Mouse (Mus musculus): ENCODE measurements around the gene Fut8. TPM values are rescaled to one million over a fixed set of nuclear protein-coding genes. Genes with fewer than 3 reads are reported as not detected.

Fut8 gene
- total RNA-seq (2021): 10 to 100 TPM; 24.9 to 26.8 TPM
- long read RNA-seq, experiment 1, transcript Fut8-201 (12 exons, 3,358 nt): major isoform, 18 of 28 reads
- long read RNA-seq, experiment 1, partial matches to known transcripts: 3 of 28 reads
- long read RNA-seq, experiment 1, other reads (novel, unspliced or antisense): 6 of 28 reads
- long read RNA-seq, experiment 2, transcript Fut8-201 (12 exons, 3,358 nt): major isoform, 24 of 33 reads
- long read RNA-seq, experiment 2, partial matches to known transcripts: 0 of 33 reads
- long read RNA-seq, experiment 2, other reads (novel, unspliced or antisense): 8 of 33 reads

DNA sequence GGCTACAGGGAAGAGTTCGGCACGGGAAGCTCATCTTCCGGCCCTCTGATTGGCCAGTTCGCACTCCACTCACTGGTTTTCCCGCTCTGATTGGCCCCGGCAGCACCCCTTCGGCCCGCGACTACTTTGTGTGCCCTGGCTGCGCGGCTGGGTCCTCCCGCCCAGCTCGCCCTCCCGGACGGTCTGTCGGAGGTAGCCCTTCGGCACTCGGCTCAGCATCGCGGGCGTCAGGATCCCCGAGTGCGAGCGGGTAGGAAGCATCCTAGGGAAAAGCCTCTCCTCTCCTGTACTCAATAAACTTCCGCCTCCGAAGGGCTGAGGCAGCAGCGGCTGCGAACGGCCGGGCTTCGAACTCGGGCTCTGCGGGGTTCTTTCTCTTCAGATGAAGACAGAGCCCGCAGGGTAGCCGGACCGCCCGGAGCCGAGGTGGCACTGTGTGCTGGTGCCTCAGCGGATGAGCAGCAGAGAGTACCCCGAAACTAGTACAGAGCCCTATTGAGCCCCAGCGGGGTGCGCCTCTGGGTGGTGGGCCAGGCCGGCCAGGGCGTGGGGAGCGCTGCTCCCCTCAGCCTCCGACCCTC, at the start of gene Fut8:
Gene Fut8 (plus strand): TSS at position 176 of the 581 bp plus-strand sequence.
- peak; percentile 85 for DNase-seq

DNA sequence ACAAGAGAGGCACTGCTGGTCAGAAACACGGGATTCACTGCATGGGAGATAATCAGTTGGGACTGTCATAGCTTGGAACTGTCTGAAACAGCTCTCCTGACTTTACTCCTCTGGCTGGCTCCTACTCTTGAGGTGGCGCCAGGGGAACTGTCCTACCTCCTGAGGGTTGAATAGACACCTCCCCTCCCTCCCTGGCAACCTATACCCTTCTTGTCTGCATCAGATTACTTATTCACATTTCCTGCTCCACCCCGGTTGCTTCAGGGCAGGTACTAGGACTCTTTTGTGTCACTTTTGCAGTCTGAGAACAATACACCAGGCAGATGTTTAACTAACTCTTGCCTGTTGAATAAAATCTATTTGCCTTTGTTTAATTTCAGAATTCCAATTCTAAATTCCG, 48.8 kb upstream of the Fut8 start:
- no peak for DNase-seq

DNA sequence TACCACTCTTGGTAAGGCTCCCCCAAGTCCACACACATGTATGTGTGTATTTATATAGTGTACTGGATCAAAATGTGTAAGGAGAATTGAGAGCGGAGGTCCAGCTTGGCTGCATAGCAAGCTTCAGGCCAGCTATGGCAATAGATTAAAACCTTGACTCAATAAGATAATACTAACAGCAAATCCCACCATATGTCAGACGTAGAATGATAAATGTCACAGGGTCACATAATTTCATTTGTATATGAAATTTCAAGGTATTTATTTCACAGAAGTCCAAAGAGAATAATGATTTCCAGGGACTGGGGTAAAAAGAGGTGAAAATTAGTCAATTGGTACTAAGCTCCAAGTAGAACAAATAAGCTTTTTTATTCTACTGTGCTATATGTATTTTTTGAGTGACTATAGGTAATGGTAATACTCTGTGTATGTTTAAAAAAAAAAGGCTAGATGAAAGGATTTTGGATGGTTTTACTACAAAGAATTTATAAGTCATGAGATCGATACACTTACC, 47.9 kb upstream of the Fut8 start:
- no peak for DNase-seq

DNA sequence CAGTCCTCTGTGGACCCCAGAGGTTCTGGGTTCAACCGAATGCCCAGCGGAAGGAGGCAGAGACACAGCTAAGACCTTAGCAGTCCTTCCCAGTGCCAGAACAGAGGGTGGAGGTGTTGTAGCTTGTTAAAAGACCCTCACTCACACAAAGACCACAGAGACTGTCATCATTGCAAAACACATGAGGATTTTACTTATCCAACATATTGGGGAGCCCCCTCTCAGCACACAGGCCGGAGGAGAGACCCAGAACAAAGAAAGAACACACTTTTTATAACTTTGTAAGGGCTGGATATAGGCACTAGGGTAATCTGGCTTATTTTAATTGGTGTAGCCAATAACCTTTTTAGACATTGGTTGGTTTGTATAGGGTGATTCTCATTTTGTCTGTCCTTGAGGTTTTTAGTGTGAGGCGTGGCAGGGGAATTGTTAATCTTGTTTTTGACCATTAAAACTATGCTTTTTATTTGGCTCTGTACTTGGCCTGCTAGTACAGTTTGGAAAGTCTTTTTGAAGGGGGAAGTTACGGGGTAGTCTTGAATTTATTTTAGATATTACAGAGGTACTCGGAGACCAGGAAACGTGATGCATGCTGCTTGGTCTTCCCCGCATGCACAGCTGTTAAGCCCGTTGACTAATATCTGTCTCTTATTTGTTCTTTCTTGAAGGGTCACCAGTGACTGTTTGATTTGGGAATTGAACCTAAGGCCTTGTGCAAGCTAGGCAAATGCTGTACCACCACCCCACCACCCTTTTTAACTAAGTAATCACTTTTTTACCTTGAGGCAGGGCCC, 46.2 kb upstream of the Fut8 start:
- DNase-seq: no peak

DNA sequence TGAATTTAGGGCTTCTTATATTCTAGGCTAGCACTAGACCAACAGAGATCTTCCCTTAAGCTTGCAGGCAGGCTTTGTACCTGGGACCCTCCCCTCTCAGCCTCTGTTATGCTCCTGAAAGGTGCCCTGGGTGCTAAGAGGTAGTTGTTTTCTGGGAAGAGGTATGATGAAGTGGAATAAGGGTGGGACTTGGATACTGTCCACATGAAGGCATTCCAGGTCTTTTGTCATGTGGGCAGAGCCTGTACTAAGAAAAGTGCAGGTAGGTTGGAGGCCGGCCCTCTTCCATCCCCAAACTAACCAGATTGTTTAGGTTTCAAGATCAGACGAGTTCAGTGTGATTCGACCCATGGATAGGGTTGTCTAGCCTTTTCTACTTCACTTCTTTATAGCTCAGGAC, 45.2 kb upstream of the Fut8 start:
- no peak for DNase-seq

DNA sequence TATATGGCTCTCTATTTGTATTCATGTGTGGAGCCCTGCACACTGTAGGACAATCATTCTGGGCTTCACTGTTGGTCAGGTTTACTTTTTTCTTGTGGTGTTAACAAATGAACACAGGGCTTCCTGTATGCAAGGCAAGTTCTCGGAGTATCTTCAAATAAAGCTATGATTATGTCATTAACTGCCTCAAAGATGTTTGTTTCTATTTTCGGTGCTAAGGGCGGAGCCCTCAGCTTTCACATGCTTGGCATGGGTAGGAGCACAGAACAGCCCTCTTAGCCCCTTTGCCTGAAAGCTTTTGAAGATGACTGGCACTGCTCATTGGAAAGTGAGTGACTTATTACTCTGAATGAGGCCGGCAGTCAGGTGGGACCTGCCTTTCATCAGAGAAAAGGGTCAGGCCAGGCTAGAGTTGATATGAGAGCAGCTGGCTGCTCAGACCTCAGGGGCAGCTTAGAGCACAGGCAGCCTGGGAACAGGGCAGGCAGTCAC, 44.7 kb upstream of the Fut8 start:
- DNase-seq: no peak

DNA sequence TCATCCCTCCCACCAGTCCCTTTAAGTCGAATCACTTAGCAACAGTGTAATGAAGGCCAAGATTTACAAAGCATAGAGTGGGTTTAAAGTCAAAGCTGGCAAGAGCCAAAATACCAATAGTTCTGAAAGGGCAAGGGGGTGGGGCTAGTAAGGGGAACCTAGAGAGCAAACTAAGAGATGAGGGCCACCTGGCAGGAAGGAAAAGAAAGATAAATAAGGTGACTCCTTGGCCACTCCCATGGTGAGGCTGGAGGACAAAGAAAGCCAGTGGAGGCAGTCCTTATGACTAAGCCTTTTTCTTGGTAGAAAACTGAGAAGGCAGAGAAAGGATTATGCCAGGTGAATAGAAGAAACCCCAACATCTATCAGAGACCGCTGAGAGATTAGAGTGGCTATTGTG, 42.9 kb upstream of the Fut8 start:
- no peak for DNase-seq

DNA sequence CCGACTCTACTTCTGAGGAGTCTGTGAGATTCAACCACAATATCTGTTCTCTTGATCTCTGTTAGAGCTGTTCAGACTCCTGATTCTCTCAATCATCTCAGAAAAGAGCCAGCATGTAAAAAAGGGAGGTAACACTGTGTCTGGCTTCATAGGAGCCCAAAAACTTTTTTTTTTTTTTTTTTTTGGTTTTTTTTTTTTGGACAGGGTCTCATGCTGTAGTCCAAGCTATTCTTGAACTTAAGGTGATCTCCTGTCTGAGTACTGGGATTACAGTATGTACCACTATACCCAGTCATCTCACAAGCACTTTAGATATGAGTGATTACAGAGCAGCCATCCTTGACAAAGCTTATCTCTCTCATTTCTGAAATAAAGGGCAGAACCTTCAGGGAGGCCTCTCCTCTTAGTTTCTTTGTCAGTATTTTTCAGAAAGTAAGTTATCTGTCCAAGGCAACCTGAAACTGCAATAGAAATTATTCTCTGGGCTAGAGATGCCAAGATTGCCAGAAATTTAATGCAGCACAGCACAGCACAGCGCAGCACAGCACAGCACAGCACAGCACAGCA, 41.3 kb upstream of the Fut8 start:
- DNase-seq: no peak

DNA sequence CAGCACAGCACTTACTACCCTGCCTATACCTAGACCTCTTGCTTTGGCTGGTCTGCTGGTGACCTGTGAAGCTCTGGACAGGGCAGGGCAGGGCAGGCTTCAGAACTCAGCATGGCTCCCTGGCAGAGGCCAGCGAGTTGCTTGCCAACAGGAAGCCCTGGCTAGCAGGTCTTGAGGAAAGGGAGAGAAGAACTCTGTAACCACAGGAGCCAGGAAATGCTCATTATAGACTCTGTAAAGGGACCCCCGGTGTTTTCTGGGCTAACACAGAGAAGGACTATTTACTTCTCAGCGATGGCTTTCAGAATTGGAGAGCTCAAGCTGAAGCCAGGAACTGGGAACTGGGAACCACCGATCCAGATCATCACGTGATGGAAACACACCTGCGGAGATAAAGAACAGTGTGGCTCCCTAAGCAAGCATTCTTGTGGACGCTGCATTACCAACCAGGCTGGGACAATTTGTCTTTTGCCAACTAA, 40.8 kb upstream of the Fut8 start:
- no peak for DNase-seq

DNA sequence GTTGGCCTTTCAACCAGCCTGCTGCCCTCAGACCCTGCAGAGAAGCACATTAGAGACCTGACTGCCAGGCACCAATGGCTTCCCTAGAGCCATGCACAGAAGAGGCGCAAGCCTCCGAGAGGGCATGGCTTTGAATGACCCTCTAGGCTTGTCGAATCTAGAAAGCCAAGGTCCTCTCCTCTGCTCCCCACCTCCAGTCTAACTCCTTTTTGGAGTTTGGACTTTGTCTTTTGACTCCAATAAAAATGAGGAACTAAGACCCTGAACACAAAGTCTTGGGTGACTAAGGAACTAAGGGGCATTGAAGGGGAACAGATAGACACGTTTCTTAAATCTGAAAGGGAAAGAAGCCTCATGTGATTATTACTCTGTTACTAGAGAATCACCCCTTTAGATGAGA, 39.7 kb upstream of the Fut8 start:
- no peak for DNase-seq

DNA sequence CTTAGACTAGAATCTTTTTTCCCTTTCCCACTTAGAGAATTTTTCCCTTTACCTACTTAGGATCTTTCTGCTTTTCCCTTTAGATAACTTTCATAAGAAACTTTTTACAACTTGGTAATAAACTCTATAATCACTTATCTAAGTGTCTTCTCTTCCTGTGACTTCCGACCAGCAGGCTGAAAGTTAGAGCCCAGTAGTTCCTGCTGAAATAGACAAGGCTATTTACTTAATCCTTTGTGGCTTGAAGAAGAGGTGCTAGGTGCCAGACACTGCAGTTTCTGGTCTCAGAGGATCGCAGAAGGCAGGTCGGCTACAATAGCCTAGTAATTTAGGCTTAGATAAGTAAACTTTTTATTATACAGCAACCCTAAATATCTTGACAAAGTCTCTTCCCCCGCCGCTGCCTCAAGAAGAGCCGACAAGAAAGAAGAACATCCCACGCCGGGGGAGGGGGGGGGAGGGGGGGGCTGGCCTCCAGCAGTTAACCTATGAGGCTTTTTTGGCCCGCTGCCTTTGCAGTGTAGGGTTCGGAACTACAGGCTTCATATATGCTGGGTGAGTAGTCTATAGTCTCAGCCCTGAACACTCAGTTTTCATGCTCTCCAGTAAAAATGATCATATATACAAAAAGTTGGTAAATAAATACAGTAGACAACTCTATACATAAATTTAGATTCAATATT, 36.3 kb upstream of the Fut8 start:
- DNase-seq: no peak

DNA sequence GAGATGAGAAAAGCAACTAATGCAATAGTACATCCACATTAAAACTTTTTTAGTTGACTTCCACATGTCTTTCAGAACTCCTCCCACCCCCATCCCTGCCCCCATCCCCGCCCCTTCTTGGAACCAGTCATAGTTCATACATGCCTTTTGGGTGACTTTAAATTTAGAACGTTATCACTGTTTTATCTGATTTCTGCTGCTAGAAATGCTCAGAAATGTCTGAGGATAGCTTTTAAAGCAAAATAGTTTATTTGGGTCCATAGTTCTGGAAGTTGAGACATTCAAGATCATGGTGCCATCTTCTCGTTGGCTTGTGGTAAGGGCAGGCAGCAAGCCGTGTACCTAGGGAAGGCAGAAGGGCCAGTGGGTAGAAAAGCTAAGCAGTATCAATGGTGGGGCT, 34.8 kb upstream of the Fut8 start:
- no peak for DNase-seq

DNA sequence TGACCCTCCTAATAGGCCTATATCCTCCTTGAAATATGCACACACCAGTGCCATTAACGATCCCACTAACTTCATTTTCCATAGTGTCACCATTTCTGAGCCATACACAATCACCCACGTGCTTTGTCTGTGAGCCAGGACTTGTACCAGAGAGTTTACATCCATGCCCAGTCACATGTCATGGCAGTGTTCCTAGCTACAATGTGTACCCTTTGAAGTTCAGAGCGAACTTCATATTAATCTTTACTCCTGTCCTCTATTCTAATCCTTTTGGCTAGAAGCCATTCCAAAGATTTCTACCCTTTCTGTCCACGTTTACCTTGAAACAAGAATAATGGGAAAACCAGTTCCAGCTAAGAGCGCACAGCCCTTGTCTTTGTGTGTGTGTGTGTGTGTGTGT, 31.1 kb upstream of the Fut8 start:
- no peak for DNase-seq

DNA sequence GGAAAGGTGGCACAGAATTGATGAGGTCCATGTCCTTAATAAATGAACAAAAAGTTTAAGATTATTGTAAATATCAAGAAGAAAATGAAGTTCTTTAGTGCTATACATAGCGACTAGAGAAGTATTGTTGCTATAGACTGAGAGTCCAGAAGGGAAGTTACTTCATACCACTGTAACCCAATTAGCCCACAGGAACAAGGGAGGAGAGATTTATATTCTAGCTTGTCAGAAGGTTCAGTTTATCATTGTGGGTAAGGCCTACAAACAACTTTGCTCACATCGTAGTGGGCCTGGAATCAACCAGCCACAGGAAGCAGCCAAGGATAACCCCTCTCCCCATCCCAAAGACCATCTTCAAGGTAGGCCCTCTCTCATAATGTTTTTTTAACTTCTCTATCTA, 29.9 kb upstream of the Fut8 start:
- DNase-seq: no peak

DNA sequence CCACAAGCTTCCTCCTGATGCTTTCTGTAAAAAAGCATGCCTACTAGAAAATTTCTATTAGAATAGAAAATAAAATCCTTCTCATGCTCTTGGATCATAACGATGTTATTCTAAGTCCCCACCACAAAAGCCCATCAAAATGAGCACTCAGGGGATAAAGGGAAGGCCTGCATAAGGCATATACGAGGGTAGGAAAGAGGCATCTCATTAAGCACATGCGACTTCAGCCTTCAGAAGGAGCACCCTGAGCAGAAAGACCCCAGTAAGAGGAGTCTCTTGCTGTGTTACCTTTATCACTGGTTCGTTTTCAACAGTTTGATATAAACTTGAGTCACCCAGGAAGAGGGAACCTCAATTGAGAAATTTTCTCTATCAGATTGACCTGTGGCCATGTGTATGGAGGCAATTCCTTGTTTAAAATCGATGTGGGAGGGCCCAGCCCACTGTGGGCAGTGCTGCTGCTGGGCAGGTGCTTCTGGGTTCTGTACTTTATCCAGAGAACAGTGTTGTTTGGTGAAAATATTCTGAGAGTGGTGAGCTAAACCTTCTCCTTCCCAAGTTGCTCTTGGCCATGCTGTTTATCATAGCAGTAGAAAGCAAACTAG, 29.2 kb upstream of the Fut8 start:
- DNase-seq: no peak

DNA sequence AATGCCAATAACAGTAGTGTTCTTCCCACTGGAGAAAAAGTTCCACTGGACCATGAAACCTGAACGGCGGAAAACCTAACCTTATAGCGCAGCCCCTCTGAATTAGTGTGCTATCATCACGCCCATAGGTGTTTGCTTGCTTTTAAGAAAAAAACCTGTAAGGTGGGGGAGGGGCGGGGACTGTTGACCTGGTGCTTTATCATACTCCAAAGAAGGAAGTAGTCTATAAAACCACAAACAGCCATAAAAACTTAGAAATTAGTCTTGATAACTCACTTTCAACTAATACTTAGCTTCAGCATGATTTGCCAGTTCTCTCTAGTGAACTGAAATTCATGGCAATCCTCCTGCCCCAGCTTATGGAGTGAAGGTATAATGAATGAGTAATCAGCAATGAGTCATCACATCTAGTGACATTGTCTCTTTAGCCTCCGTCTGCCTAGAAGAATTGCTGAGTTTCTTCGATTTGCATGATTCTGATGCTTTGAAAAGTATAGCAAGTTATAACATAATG, 26.2 kb upstream of the Fut8 start:
- no peak for DNase-seq

DNA sequence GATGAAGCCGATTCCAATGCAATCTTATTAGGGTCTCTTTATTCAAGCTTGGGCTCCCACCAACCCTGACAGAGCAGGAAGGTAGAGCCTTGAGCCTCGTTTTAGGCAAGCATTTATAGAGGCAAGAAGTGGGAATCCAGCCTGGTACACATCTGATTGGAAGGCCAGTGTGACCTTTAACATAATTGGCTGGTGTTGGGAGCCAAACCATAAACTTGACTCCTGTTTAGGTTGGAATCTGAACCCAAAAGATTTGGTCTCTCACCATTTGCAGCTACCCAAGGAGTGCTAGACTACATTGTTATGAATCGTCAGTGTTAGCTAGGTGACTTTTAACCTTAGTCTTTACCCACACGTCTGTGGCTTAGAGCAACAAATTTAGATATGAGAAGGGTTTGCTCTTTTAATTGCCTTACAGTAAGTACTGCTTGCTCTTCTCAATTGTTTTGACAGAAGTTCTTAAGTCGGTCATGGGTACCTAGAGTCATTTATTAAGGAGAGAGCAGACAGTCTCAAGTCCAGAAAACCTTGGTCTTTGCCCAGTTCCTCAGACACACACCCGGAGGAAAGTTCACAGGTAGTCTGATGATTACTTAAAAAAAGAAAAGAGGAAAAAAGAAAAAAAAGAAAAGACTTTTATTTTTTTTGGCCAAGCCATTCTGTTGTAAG, 23.9 kb upstream of the Fut8 start:
- DNase-seq: no peak

DNA sequence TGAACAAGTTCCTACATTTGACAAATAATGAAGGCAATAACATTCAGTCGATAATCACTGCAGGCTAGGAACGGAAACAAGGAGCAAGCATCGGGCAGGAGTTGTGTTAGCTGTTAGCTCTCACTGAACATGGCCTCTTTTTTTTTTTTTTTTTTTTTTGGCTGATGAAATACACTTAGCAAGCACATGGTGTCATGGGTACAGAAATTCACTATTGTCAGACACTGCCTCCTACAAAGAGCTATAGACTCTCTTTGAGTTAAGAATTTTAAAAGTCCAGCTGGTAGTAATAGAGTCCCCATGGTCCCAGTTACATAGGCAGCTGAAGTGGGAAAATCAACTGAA, 23.4 kb upstream of the Fut8 start:
- no peak for DNase-seq

DNA sequence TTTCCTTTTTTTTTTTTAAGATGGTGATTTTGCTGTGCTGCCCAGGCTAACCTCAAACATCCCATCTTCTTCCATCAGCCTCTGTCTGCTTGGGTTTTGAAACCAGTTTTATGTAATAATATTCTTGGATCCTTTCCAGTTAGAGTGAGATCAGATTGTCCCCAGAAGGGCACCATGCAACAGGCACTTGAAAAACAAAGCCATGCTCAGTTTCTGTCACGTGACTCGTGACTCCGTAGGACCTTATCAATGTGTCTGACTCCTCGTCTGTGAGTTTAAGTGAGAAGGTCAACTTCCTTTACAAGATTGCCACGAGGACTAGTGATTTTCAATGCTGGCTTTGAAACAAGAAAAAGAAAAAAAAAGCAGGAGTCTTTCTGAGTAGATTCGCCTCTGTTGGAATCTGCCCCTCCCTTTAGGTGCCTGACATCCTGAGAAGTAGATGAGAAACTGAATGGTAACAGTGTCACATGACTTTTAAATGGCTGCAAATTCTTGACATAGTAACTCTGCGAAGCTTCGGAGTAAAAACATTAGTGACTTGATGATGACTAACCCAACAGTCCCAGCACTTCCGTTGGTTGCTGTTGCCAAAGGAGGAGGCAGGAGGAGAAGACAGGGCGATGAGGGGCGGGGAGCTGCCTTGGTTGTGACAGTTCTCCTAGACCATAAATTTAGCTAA, 21.3 kb upstream of the Fut8 start:
- DNase-seq: no peak

DNA sequence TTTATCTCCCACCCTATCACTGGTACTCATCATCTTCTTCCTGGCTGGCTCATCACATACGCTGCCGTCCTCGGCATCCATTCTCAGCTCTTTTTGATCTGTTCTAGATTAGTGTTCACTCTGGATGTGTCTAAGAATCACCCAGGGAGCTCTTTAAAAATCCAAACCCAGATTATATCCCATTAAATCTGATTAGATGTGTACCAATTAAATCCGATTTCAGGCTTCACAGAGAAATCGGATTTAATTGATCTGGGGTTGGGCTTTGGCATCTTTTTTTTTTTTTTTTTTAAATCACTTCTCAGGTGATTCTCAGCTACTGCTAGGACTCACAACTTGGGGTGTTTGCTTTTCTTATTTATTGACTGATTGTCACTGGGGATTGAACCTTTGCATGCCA, 17.3 kb upstream of the Fut8 start:
- no peak for DNase-seq

Measured in gastrocnemius, postnatal 10 days (tissue).